Mouse (Mus musculus) myocyte (in vitro differentiated cells): ENCODE data around the gene Procr. TPM values are rescaled to one million over a fixed set of nuclear protein-coding genes. Genes with fewer than 3 reads are reported as not detected.

Experiments used
- H3K27me3 ChIP-seq: one replicate; pipeline ENCODE4 v1.6.1; 2011; ENCODE audit not compliant: control insufficient read depth, insufficient read depth, insufficient read length
- H3K36me3 ChIP-seq: one replicate; pipeline ENCODE4 v1.6.1; 2011; ENCODE audit not compliant: control insufficient read depth, insufficient read depth
- H3K4me2 ChIP-seq: one replicate; pipeline ENCODE4 v1.6.1; 2011; ENCODE audit warnings: low read depth, control low read depth
- H3K4me3 ChIP-seq: one replicate; pipeline ENCODE4 v1.5.1; 2011; ENCODE audit warnings: mild to moderate bottlenecking, control low read depth, moderate library complexity
- H3K79me2 ChIP-seq: one replicate; pipeline ENCODE4 v1.6.1; 2011; ENCODE audit not compliant: control insufficient read depth, insufficient read depth
- H3ac ChIP-seq: one replicate; pipeline ENCODE4 v1.6.1; 2011; ENCODE audit not compliant: control insufficient read depth, insufficient read length
- CEBPB ChIP-seq: IDR thresholded peaks from 2 replicates; pipeline ENCODE4 v1.6.1; 2011; ENCODE audit warnings: mild to moderate bottlenecking, moderate library complexity; ENCODE audit not compliant: poor library complexity, insufficient read depth, severe bottlenecking
- E2F4 ChIP-seq: IDR thresholded peaks from one replicate; pipeline ENCODE4 v1.6.1; 2011; ENCODE audit warnings: mild to moderate bottlenecking, control low read depth, moderate library complexity; ENCODE audit not compliant: insufficient read depth
- MAX ChIP-seq: IDR thresholded peaks from one replicate; pipeline ENCODE4 v1.6.1; 2011; ENCODE audit warnings: low read depth, mild to moderate bottlenecking, control low read depth
- MYOD1 ChIP-seq, 3 experiments: IDR thresholded peaks; one replicate each; pipeline ENCODE4 v1.6.1; 2011; ENCODE audit warnings: control low read depth in 2 of 3, low read depth in 2 of 3, mild to moderate bottlenecking in 2 of 3, moderate library complexity in 1 of 3; ENCODE audit not compliant: insufficient read length in 2 of 3, control insufficient read depth in 1 of 3
- MYOG ChIP-seq, 3 experiments: IDR thresholded peaks; one replicate each; pipeline ENCODE4 v1.6.1; 2011; ENCODE audit warnings: control low read depth in 2 of 3, low read depth in 2 of 3, mild to moderate bottlenecking in 2 of 3; ENCODE audit not compliant: insufficient read length in 2 of 3, control insufficient read depth in 1 of 3, insufficient read depth in 1 of 3
- POLR2A ChIP-seq: IDR thresholded peaks from one replicate; pipeline ENCODE4 v1.6.1; 2011; ENCODE audit warnings: low read depth, mild to moderate bottlenecking, control low read depth, moderate library complexity; ENCODE audit not compliant: insufficient read length
- POLR2AphosphoS2 ChIP-seq: IDR thresholded peaks from one replicate; pipeline ENCODE4 v1.6.1; 2011; ENCODE audit warnings: low read depth, control low read depth; ENCODE audit not compliant: insufficient read length
- REST ChIP-seq: IDR thresholded peaks from one replicate; pipeline ENCODE4 v1.6.1; 2011; ENCODE audit warnings: mild to moderate bottlenecking, control low read depth, moderate library complexity; ENCODE audit not compliant: insufficient read depth, insufficient read length
- SRF ChIP-seq: IDR thresholded peaks from one replicate; pipeline ENCODE4 v1.6.1; 2011; ENCODE audit warnings: low read depth; ENCODE audit not compliant: control insufficient read depth, insufficient read length
- TCF12 ChIP-seq: IDR thresholded peaks from one replicate; pipeline ENCODE4 v1.6.1; 2011; ENCODE audit warnings: mild to moderate bottlenecking, control low read depth; ENCODE audit not compliant: poor library complexity, insufficient read depth, severe bottlenecking
- TCF3 ChIP-seq: IDR thresholded peaks from one replicate; pipeline ENCODE4 v1.6.1; 2011; ENCODE audit warnings: low read depth, control low read depth; ENCODE audit not compliant: insufficient read length
- USF1 ChIP-seq: IDR thresholded peaks from one replicate; pipeline ENCODE4 v1.6.1; 2011; ENCODE audit warnings: low read depth, mild to moderate bottlenecking, control low read depth, moderate library complexity
- polyA plus RNA-seq: library from polyadenylated mRNA; unstranded; fragments of >200 nt; fragmentation: generic; extraction: Trizol; gene quantifications from one replicate; pipeline ENCODE4 v1.2.1, GENCODE M21; 2012; ENCODE audit warnings: missing spikeins

The Procr gene
- polyA plus RNA-seq, 1 experiment = 2.7 TPM

DNA sequence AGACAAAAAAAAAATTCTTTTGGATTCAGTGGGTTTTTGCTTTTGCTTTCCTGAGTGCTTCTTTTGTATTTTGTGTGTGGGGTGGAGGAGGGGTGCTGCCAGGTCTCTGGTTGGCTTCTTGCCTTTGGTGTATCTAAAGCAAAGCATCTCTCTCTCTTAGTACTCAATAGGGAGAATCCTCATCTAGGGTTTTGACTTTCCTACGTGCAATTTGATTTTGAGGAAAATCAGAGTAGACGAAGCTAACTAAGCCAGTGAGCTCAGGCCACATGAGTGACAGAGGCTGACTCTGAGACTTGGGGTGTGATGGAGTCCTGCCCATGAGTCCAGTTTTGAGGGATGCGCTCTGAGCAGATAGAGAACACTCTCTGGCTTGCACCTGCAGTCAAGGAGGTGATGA lies 28.6 kb downstream of the Procr start:
- TF ChIP-seq MYOG (IDR thresholded peaks at IDR 0.05; ENCODE audit: control insufficient read depth in 1 of 3, insufficient read depth in 1 of 3, insufficient read length in 2 of 3, low read depth in 2 of 3) (no peak), TCF3 (no peak), MYOD1 (IDR thresholded peaks at IDR 0.05; ENCODE audit: control insufficient read depth in 1 of 3, insufficient read length in 2 of 3, low read depth in 2 of 3) (no peak), USF1 (no peak), TCF12 (no peak), SRF (no peak), POLR2A (no peak), MAX (no peak), POLR2AphosphoS2 (no peak), E2F4 (no peak), CEBPB (no peak), REST (no peak)
- H3K27me3 ChIP-seq = peaks cover 66% of the 10 kb centered on the region
- H3ac ChIP-seq = no peak overlapping the region
- no peaks in the 10 kb centered on the region for H3K79me2 ChIP-seq
- H3K4me3 ChIP-seq = no peak overlapping the region
- no peak overlapping the region for H3K4me2 ChIP-seq
- no peaks in the 10 kb centered on the region for H3K36me3 ChIP-seq

DNA sequence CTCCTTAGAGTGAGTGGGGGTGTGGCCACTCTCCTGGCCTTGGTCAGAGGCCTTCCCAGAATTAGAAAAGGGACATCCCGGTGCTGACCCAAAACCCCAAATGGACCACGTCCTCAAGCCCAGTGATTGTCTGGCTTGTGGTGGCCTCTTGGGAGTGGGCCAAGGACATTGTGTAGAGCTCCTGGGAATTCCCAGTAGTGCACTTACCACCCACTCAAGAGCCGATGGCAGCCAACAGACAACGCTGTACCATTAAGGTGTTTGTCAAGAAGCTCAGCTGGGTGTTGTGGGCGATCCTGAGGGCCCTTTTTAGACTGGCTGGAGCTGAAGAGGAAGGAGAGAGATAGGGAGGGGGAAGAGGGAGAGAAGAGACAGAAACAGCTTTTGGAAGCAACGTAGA lies 33.6 kb downstream of the Procr start:
- TF ChIP-seq TCF3 (no peak), E2F4 (no peak), TCF12 (no peak), POLR2A (no peak), REST (no peak), MYOD1 (IDR thresholded peaks at IDR 0.05; ENCODE audit: control insufficient read depth in 1 of 3, insufficient read length in 2 of 3, low read depth in 2 of 3) (no peak), USF1 (no peak)
- H3ac ChIP-seq = no peak overlapping the region
- H3K4me2 ChIP-seq = no peak overlapping the region
- H3K4me3 ChIP-seq = no peak overlapping the region
- H3K79me2 ChIP-seq = no peaks in the 10 kb centered on the region
- H3K27me3 ChIP-seq = peaks cover 37% of the 10 kb centered on the region
- H3K36me3 ChIP-seq = no peaks in the 10 kb centered on the region

DNA sequence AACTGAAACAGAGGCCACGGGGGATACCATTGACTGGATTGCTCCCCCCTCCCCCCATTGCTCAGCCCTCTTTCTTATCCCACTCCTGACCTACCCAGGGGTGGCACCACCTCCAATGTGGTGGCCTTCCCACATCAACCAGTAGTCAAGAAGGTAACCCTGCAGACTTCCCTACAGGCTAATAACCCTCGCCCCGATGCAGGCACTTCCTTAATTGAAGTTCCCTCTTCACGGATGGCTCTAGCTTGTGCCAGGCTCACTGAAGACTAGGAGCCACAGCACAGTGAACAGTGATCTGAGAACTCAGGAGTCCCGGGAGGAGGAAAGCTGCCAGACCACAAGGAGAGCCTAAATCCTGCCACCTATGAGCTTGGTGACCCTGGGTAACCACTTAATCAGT lies 36.0 kb downstream of the Procr start:
- TF ChIP-seq USF1 = no peak
- no peak for TF ChIP-seq CEBPB
- no peak for TF ChIP-seq POLR2AphosphoS2
- TF ChIP-seq SRF = no peak
- no peak for TF ChIP-seq TCF12
- no peak for TF ChIP-seq MYOD1 (IDR thresholded peaks at IDR 0.05; ENCODE audit: control insufficient read depth in 1 of 3, insufficient read length in 2 of 3, low read depth in 2 of 3)
- TF ChIP-seq POLR2A = no peak
- TF ChIP-seq MYOG (IDR thresholded peaks at IDR 0.05; ENCODE audit: control insufficient read depth in 1 of 3, insufficient read depth in 1 of 3, insufficient read length in 2 of 3, low read depth in 2 of 3) = no peak
- TF ChIP-seq REST = no peak
- TF ChIP-seq MAX = no peak
- no peak for TF ChIP-seq TCF3
- Histone ChIP-seq H3K27me3 (peaks cover 25% of the 10 kb centered on the region), H3K4me3 (no peak overlapping the region), H3K4me2 (no peak overlapping the region), H3K79me2 (no peaks in the 10 kb centered on the region), H3ac (no peak overlapping the region), H3K36me3 (no peaks in the 10 kb centered on the region)

DNA sequence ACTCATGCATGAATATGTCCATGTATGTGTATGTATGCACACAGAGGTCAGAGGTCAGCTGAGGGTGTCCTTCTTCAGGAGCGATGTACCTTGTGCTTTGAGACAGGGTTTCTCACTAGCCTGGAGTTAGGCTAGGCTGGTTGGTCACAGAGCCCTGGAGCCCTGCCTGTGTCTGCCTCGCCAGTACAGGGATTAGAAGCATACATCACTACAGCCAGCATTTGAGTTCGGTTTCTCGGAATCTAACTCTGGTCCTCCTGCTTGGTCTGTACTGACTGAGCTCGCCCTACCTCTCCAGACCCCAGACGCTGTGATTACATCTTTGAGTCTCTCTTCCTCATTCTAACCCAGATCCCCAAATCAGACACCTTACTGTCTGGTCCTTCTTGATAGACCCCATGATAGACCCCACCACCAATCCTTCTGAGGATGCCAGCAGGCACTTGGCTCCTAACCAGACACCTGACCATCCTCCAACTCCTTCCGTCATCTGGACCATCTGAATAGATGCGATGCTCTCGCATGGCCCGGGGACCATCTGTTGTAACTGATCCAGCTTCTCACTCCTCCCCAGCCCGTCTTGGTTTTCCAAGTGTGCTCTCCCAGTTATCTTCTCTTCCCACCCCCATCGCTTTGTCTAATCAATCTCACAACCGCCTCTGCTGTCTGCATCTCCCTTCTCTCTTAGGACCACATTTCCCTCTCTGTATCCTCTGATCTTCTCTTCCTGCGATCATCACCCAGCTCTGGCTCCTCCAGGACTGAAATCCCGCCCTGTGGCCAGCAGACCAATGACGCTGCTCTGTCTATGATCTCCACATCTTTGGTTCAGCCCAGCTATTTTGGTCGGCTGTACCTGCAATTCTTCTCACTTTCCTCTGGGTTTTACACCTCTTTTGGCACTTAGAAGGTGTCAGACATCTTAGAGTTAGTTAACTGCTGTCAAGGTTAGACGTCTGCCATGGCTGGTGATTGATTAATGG lies 37.3 kb downstream of the Procr start:
- TF ChIP-seq POLR2A (no peak), TCF12 (no peak), MAX (no peak), TCF3 (no peak), E2F4 (no peak), POLR2AphosphoS2 (no peak), CEBPB (no peak), SRF (no peak), USF1 (no peak), REST (no peak), MYOG (IDR thresholded peaks at IDR 0.05; ENCODE audit: control insufficient read depth in 1 of 3, insufficient read depth in 1 of 3, insufficient read length in 2 of 3, low read depth in 2 of 3) (no peak), MYOD1 (IDR thresholded peaks at IDR 0.05; ENCODE audit: control insufficient read depth in 1 of 3, insufficient read length in 2 of 3, low read depth in 2 of 3) (no peak)
- Histone ChIP-seq H3K4me3 (no peak overlapping the region), H3K4me2 (no peak overlapping the region), H3K79me2 (no peaks in the 10 kb centered on the region), H3K27me3 (peaks cover 21% of the 10 kb centered on the region), H3K36me3 (no peaks in the 10 kb centered on the region), H3ac (no peak overlapping the region)
